Mouse (Mus musculus): ENCODE measurements around the gene Cacng2. TPM values are rescaled to one million over a fixed set of nuclear protein-coding genes. Genes with fewer than 3 reads are reported as not detected.

The Cacng2 gene
- polyA plus RNA-seq (2015; fragmentation: Nextera tagmentation; extraction: Ambion mirVana) = 0.04 and 0.10 TPM in 2 replicates

GRCm38 (mm10) chr15:78119704-78120103 lies at the start of gene Cacng2:
Gene Cacng2, minus strand, starts transcription at chr15:78120028.
- no peaks in the 10 kb centered on the region for H3K9me3 ChIP-seq
- no peak within 1 kb of the TSS for H3K9ac ChIP-seq
- peak within 1 kb of the TSS; percentile 60 for H3K4me2 ChIP-seq (replicated peaks)
- 0 out of 2 replicates have a peak, but pooled peaks cover 6% of the 10 kb centered on the region for H3K4me1 ChIP-seq (replicated peaks)
- H3K36me3 ChIP-seq = no peaks in the 10 kb centered on the region
- peak; percentile 99 for ATAC-seq
- H3K27me3 ChIP-seq (replicated peaks) = peaks cover 27% of the 10 kb centered on the region
- under 1% methylated on average over 42 of the region's 42 CpGs for WGBS
- H3K27ac ChIP-seq = no peak within 1 kb of the TSS
- H3K4me3 ChIP-seq (replicated peaks) = peak within 1 kb of the TSS; percentile 28

GRCm38 (mm10) chr15:78169566-78169965 lies 49.7 kb upstream of the Cacng2 start:
- Histone ChIP-seq H3K4me1 (replicated peaks) (peaks cover 10% of the 10 kb centered on the region; the same call in 1 of the 2 replicates), H3K27me3 (replicated peaks) (no peaks in the 10 kb centered on the region), H3K4me3 (replicated peaks) (no peak overlapping the region), H3K9ac (no peak overlapping the region), H3K4me2 (replicated peaks) (no peak overlapping the region), H3K9me3 (no peaks in the 10 kb centered on the region), H3K36me3 (no peaks in the 10 kb centered on the region), H3K27ac (no peak overlapping the region)
- ATAC-seq = no peak
- WGBS = 77% methylated on average over 11 of the region's 11 CpGs

- H3K27me3 ChIP-seq (replicated peaks) = no peaks in the 10 kb centered on the region
- H3K27ac ChIP-seq = no peak overlapping the region
- no peak overlapping the region for H3K4me2 ChIP-seq (replicated peaks)
- no peaks in the 10 kb centered on the region for H3K36me3 ChIP-seq
- no peak for ATAC-seq
- 88% methylated on average over 4 of the region's 4 CpGs for WGBS
- H3K9me3 ChIP-seq = no peaks in the 10 kb centered on the region
- H3K9ac ChIP-seq = no peak overlapping the region
- H3K4me1 ChIP-seq (replicated peaks) = no peaks in the 10 kb centered on the region
- H3K4me3 ChIP-seq (replicated peaks) = no peak overlapping the region
Measured at GRCm38 (mm10) chr15:78165292-78165691, 45.5 kb upstream of the Cacng2 start.

GRCm38 (mm10) chr15:78164466-78164865 lies 44.6 kb upstream of the Cacng2 start:
- Histone ChIP-seq H3K9me3 (no peaks in the 10 kb centered on the region), H3K27me3 (replicated peaks) (no peaks in the 10 kb centered on the region), H3K9ac (no peak overlapping the region), H3K4me2 (replicated peaks) (no peak overlapping the region), H3K36me3 (no peaks in the 10 kb centered on the region), H3K4me1 (replicated peaks) (no peaks in the 10 kb centered on the region), H3K4me3 (replicated peaks) (no peak overlapping the region), H3K27ac (no peak overlapping the region)
- 87% methylated on average over 11 of the region's 11 CpGs for WGBS
- no peak for ATAC-seq

GRCm38 (mm10) chr15:78161946-78162345 lies 42.1 kb upstream of the Cacng2 start:
- WGBS = 77% methylated on average over 9 of the region's 9 CpGs
- no peak overlapping the region for H3K4me2 ChIP-seq (replicated peaks)
- no peaks in the 10 kb centered on the region for H3K27me3 ChIP-seq (replicated peaks)
- H3K9ac ChIP-seq = no peak overlapping the region
- H3K4me1 ChIP-seq (replicated peaks) = no peaks in the 10 kb centered on the region
- no peak for ATAC-seq
- no peaks in the 10 kb centered on the region for H3K36me3 ChIP-seq
- H3K27ac ChIP-seq = no peak overlapping the region
- no peaks in the 10 kb centered on the region for H3K9me3 ChIP-seq
- H3K4me3 ChIP-seq (replicated peaks) = no peak overlapping the region

GRCm38 (mm10) chr15:78158335-78158734 lies 38.5 kb upstream of the Cacng2 start:
- Histone ChIP-seq H3K4me2 (replicated peaks) (no peak overlapping the region), H3K9me3 (no peaks in the 10 kb centered on the region), H3K9ac (no peak overlapping the region), H3K4me1 (replicated peaks) (no peaks in the 10 kb centered on the region), H3K27ac (no peak overlapping the region), H3K27me3 (replicated peaks) (no peaks in the 10 kb centered on the region; the same call in 1 of the 2 replicates), H3K4me3 (replicated peaks) (no peak overlapping the region), H3K36me3 (no peaks in the 10 kb centered on the region)
- 73% methylated on average over 5 of the region's 5 CpGs for WGBS
- no peak for ATAC-seq

GRCm38 (mm10) chr15:78157824-78158223 lies 38.0 kb upstream of the Cacng2 start:
- no peaks in the 10 kb centered on the region for H3K36me3 ChIP-seq
- H3K4me1 ChIP-seq (replicated peaks) = no peaks in the 10 kb centered on the region
- no peak overlapping the region for H3K27ac ChIP-seq
- no peaks in the 10 kb centered on the region; the same call in 1 of the 2 replicates for H3K27me3 ChIP-seq (replicated peaks)
- H3K4me3 ChIP-seq (replicated peaks) = no peak overlapping the region
- no peak for ATAC-seq
- no peak overlapping the region for H3K4me2 ChIP-seq (replicated peaks)
- H3K9ac ChIP-seq = no peak overlapping the region
- H3K9me3 ChIP-seq = no peaks in the 10 kb centered on the region
- 76% methylated on average over 4 of the region's 4 CpGs for WGBS

- no peak for ATAC-seq
- H3K27ac ChIP-seq = no peak overlapping the region
- no peaks in the 10 kb centered on the region for H3K36me3 ChIP-seq
- H3K4me1 ChIP-seq (replicated peaks) = no peaks in the 10 kb centered on the region
- H3K27me3 ChIP-seq (replicated peaks) = no peaks in the 10 kb centered on the region; the same call in 1 of the 2 replicates
- no peak overlapping the region for H3K4me3 ChIP-seq (replicated peaks)
- H3K9me3 ChIP-seq = no peaks in the 10 kb centered on the region
- no peak overlapping the region for H3K9ac ChIP-seq
- 81% methylated on average over 8 of the region's 8 CpGs for WGBS
- no peak overlapping the region for H3K4me2 ChIP-seq (replicated peaks)
Measured at GRCm38 (mm10) chr15:78157330-78157729, 37.5 kb upstream of the Cacng2 start.

- Histone ChIP-seq H3K36me3 (no peaks in the 10 kb centered on the region), H3K4me3 (replicated peaks) (no peak overlapping the region)
Measured at GRCm38 (mm10) chr15:78155421-78155820, 35.6 kb upstream of the Cacng2 start.

GRCm38 (mm10) chr15:78153045-78153775 lies 33.4 kb upstream of the Cacng2 start:
- Histone ChIP-seq H3K4me1 (replicated peaks) (no peaks in the 10 kb centered on the region), H3K36me3 (no peaks in the 10 kb centered on the region), H3K4me2 (replicated peaks) (no peak overlapping the region), H3K9me3 (no peaks in the 10 kb centered on the region), H3K9ac (no peak overlapping the region), H3K4me3 (replicated peaks) (no peak overlapping the region), H3K27me3 (replicated peaks) (no peaks in the 10 kb centered on the region; the same call in 1 of the 2 replicates), H3K27ac (no peak overlapping the region)
- no peak for ATAC-seq
- 54% methylated on average over 11 of the region's 11 CpGs for WGBS

More at GRCm38 (mm10) chr15:78155421-78155820, 35.6 kb upstream of the Cacng2 start:
- H3K4me1 ChIP-seq (replicated peaks) = no peaks in the 10 kb centered on the region
- H3K27me3 ChIP-seq (replicated peaks) = no peaks in the 10 kb centered on the region; the same call in 1 of the 2 replicates
- H3K4me2 ChIP-seq (replicated peaks) = no peak overlapping the region
- no peak for ATAC-seq
- 83% methylated on average over 6 of the region's 6 CpGs for WGBS
- no peak overlapping the region for H3K27ac ChIP-seq
- no peak overlapping the region for H3K9ac ChIP-seq
- H3K9me3 ChIP-seq = no peaks in the 10 kb centered on the region

GRCm38 (mm10) chr15:78148565-78148964 lies 28.7 kb upstream of the Cacng2 start:
- no peaks in the 10 kb centered on the region for H3K36me3 ChIP-seq
- no peak overlapping the region for H3K4me2 ChIP-seq (replicated peaks)
- H3K9me3 ChIP-seq = no peaks in the 10 kb centered on the region
- no peak overlapping the region for H3K9ac ChIP-seq
- ATAC-seq = no peak
- 73% methylated on average over 7 of the region's 7 CpGs for WGBS
- no peaks in the 10 kb centered on the region for H3K27me3 ChIP-seq (replicated peaks)
- H3K4me1 ChIP-seq (replicated peaks) = no peaks in the 10 kb centered on the region
- H3K4me3 ChIP-seq (replicated peaks) = no peak overlapping the region
- no peak overlapping the region for H3K27ac ChIP-seq

GRCm38 (mm10) chr15:78140226-78140625 lies 20.4 kb upstream of the Cacng2 start:
- Histone ChIP-seq H3K4me3 (replicated peaks) (no peak overlapping the region), H3K27me3 (replicated peaks) (no peaks in the 10 kb centered on the region), H3K9me3 (no peaks in the 10 kb centered on the region), H3K4me2 (replicated peaks) (no peak overlapping the region), H3K9ac (no peak overlapping the region), H3K4me1 (replicated peaks) (no peaks in the 10 kb centered on the region), H3K27ac (no peak overlapping the region), H3K36me3 (no peaks in the 10 kb centered on the region)
- no peak for ATAC-seq
- WGBS = 70% methylated on average over 8 of the region's 8 CpGs

- H3K9me3 ChIP-seq = no peaks in the 10 kb centered on the region
- H3K4me2 ChIP-seq (replicated peaks) = no peak overlapping the region
- no peaks in the 10 kb centered on the region for H3K27me3 ChIP-seq (replicated peaks)
- 38% methylated on average over 6 of the region's 6 CpGs for WGBS
- H3K9ac ChIP-seq = no peak overlapping the region
- H3K4me1 ChIP-seq (replicated peaks) = no peaks in the 10 kb centered on the region
- H3K27ac ChIP-seq = no peak overlapping the region
- H3K36me3 ChIP-seq = no peaks in the 10 kb centered on the region
- ATAC-seq = no peak
- H3K4me3 ChIP-seq (replicated peaks) = no peak overlapping the region
Measured at GRCm38 (mm10) chr15:78134606-78135005, 14.8 kb upstream of the Cacng2 start.
